Mouse (Mus musculus) liver, embryonic 14.5 days (tissue): ENCODE results near the gene Ptprt.

Experiments
- CTCF ChIP-seq: IDR thresholded peaks from 2 replicates; pipeline ENCODE4 v1.5.1; 2016; ENCODE audit warnings: antibody characterized with exemption, low read depth, control low read depth
- EP300 ChIP-seq: IDR thresholded peaks from 2 replicates; pipeline ENCODE4 v1.6.1; 2016; ENCODE audit warnings: antibody characterized with exemption, low read depth

DNA sequence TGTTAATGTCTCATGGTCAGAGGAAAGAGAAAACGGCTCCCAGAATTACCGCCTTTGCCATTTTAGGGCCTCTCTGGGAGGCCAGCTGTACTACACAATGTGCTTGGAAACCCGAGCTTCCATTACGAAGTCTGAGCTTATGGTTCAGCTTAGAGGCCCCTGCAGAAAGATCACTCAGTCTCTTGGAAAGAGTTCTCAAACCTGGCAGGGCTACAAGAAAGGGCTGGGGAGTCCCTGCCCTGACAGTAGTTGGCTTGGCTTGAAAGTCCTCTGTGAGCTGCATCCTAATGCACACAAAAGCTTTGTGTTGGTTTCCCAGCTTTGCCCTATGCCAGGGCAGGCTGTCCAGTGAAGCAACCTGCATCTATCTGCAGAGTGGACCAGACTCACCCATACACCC is 269.1 kb downstream of the Ptprt start:
- TF ChIP-seq CTCF, result no peak
- TF ChIP-seq EP300, result no peak
